Mouse (Mus musculus): ENCODE measurements around the gene Esrrg. TPM values are rescaled to one million over a fixed set of nuclear protein-coding genes. Genes with fewer than 3 reads are reported as not detected.

Esrrg gene
- polyA plus RNA-seq, 1 experiment from 2014 or later, result 23.5 TPM

DNA sequence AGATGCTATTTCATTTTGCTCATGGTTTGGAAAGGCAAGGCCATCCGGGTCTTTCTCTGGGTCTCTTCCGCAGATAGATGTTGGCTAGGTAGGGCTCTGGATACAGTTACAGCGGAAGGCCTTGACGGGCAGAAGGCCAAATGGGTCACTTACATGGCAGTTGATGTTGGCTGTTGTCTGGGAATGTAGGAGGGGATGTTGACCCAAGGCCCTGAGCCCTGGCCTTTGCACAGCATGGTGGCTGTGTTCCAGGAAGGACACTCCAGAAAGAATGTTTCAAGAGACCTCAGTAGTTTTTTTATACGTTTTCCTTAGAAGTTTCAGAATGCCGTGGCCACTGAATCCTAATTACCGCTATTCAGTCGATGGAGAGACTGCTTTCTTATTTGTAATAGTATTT lies 22.9 kb downstream of the Esrrg start:
- WGBS, result 83% methylated on average over 8 of the region's 8 CpGs
- H3K9me3 ChIP-seq (replicated peaks; ENCODE audit: control insufficient read depth, low read length), result no peaks in the 10 kb centered on the region

DNA sequence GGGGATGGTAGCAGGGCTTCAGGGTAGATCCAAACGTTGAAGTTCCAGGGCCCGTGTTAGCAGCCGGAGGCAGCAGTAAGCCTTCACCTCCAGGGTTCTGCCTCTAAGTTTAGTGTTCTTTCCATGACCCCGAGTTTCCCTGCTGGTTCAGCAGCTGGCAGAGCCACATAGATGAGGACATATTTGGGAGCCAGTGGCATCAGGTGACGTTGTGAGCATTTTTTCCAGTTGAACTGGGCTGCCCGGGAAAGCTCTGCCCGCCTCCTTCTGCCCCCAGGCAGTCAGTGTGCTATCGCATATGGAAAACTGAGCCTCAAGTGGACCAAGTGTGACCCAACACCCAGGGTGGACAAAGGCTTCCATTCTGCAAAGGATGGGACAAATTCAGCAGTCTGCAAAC lies 36.7 kb downstream of the Esrrg start:
- no peaks in the 10 kb centered on the region for H3K27me3 ChIP-seq (ENCODE audit: control insufficient read depth, insufficient read depth, low read length)
- no peak overlapping the region for H3K9ac ChIP-seq (ENCODE audit: low read length)
- no peak overlapping the region for H3K27ac ChIP-seq (ENCODE audit: low read length)
- H3K4me3 ChIP-seq (ENCODE audit: low read length), result no peak overlapping the region
- H3K36me3 ChIP-seq (ENCODE audit: control insufficient read depth, insufficient read depth), result peaks cover 2% of the 10 kb centered on the region; the same call in 1 of the 2 replicates
- H3K4me2 ChIP-seq (ENCODE audit: low read depth, low read length), result no peak overlapping the region
- H3K4me1 ChIP-seq (ENCODE audit: control insufficient read depth, insufficient read depth, low read length), result peaks cover 5% of the 10 kb centered on the region
- no peaks in the 10 kb centered on the region for H3K9me3 ChIP-seq (replicated peaks; ENCODE audit: control insufficient read depth, low read length)
- WGBS, result 80% methylated on average over 8 of the region's 8 CpGs
- no peak for ATAC-seq (replicated peaks; ENCODE audit: extremely low read depth, insufficient read depth, low FRiP score)

More for the DNA sequence above, 22.9 kb downstream of the Esrrg start:
- Histone ChIP-seq H3K27ac (ENCODE audit: low read length) (no peak overlapping the region), H3K4me2 (ENCODE audit: low read depth, low read length) (no peak overlapping the region), H3K9ac (ENCODE audit: low read length) (no peak overlapping the region), H3K27me3 (ENCODE audit: control insufficient read depth, insufficient read depth, low read length) (no peaks in the 10 kb centered on the region), H3K4me1 (ENCODE audit: control insufficient read depth, insufficient read depth, low read length) (no peaks in the 10 kb centered on the region), H3K36me3 (ENCODE audit: control insufficient read depth, insufficient read depth) (no peaks in the 10 kb centered on the region), H3K4me3 (ENCODE audit: low read length) (no peak overlapping the region)
- ATAC-seq (replicated peaks; ENCODE audit: extremely low read depth, insufficient read depth, low FRiP score), result no peak

DNA sequence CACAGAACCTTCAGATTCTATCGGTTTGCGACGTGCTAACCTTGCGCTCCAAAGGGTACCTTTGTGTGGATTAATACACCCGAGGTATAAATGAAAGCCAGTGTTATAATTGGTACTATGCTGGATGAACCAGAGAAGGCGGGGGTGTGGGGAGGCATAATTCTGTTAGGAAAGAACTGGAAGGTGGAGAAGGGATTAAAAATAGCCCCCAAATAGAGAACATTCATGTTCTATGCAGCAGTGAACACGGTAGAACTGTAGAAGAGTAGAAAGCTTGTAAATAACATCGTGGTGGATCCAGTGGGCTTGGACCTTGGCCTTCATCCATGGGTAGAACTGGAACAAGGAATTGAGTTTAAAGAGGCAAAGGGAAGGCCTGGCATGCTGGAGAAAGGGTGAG lies 40.0 kb downstream of the Esrrg start:
- H3K4me2 ChIP-seq (ENCODE audit: low read depth, low read length), result no peak overlapping the region
- 89% methylated on average over 8 of the region's 8 CpGs for WGBS
- no peak for ATAC-seq (replicated peaks; ENCODE audit: extremely low read depth, insufficient read depth, low FRiP score)

DNA sequence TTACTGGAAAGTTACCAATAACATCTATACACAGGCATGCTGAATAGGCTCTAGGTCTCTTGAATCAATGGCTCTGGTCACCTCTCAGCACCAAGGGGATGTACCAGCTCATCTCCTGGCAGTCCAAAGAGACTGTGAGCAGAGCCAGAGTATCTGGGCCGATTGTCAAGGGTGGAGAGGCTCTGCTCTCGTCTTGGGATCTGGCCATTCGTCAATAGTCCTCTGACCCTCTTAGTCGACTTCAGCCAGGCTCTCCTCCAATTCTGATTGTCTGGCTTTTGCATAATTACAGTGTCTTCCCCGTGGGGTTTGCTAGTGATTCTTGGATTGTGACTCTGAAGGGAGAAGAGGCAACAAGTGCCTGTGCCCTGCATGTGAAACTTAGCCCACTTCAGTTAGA lies 41.3 kb downstream of the Esrrg start:
- WGBS, result 25% methylated on average over 5 of the region's 5 CpGs
- no peak for ATAC-seq (replicated peaks; ENCODE audit: extremely low read depth, insufficient read depth, low FRiP score)
- Histone ChIP-seq H3K36me3 (ENCODE audit: control insufficient read depth, insufficient read depth) (0 out of 2 replicates have a peak, but pooled peaks cover 2% of the 10 kb centered on the region), H3K9ac (ENCODE audit: low read length) (0 out of 2 replicates have a peak overlapping the region, but pooled peaks have one; percentile 33), H3K9me3 (replicated peaks; ENCODE audit: control insufficient read depth, low read length) (no peaks in the 10 kb centered on the region), H3K27ac (ENCODE audit: low read length) (peak overlapping the region; percentile 9; the same call in 1 of the 2 replicates), H3K4me2 (ENCODE audit: low read depth, low read length) (peak overlapping the region; percentile 86; the same call in 1 of the 2 replicates), H3K4me3 (ENCODE audit: low read length) (no peak overlapping the region), H3K4me1 (ENCODE audit: control insufficient read depth, insufficient read depth, low read length) (peaks cover 20% of the 10 kb centered on the region), H3K27me3 (ENCODE audit: control insufficient read depth, insufficient read depth, low read length) (no peaks in the 10 kb centered on the region)

More for the DNA sequence above, 40.0 kb downstream of the Esrrg start:
- Histone ChIP-seq H3K27ac (ENCODE audit: low read length) (no peak overlapping the region), H3K9ac (ENCODE audit: low read length) (no peak overlapping the region), H3K36me3 (ENCODE audit: control insufficient read depth, insufficient read depth) (0 out of 2 replicates have a peak, but pooled peaks cover 2% of the 10 kb centered on the region), H3K4me1 (ENCODE audit: control insufficient read depth, insufficient read depth, low read length) (peaks cover 19% of the 10 kb centered on the region), H3K9me3 (replicated peaks; ENCODE audit: control insufficient read depth, low read length) (no peaks in the 10 kb centered on the region), H3K4me3 (ENCODE audit: low read length) (no peak overlapping the region), H3K27me3 (ENCODE audit: control insufficient read depth, insufficient read depth, low read length) (no peaks in the 10 kb centered on the region)

DNA sequence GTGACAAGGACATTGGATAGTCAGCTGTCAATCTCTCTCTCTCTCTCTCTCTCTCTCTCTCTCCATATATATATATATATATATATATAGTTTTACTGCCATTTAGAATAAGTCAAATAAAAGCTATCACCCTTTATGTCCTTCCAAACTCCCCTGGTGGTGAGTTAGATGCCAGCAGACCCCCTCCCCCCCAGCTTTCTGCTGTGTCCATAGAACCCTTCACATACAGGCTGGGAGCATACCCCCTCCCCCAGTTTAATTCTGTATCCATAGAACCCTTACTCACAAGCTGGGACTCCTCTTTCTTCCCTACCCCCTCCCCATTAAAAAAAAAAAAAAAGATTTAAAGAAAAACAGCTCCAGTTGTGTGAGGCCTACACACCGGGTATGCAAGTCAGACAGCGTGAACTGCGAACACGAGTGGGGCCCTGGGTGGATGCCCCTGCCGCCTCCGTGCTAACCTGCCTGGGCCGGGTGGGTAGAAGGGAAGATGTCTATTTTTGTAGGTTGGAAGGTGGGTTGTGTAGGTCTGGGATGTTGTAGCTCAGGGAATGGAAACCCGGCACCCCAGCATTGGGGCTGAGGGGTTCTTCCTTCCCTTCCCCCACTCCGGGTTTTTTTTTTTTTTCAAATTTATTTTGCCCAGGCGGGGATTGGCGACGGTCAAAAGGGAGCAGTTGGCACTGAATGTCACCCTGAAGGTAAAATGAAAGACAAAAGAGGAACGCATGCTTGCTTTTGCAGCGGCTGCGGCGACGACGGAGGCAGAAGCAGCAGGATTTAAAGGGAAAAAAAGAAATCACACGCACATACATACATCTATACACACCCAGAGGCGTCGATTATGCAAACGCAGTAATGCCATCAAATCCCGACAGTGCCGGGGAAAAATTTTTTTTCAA lies 42.4 kb downstream of the Esrrg start:
- 6% methylated on average over 24 of the region's 24 CpGs for WGBS
- peak overlapping the region; percentile 72 for H3K4me3 ChIP-seq (ENCODE audit: low read length)
- peaks cover 20% of the 10 kb centered on the region for H3K4me1 ChIP-seq (ENCODE audit: control insufficient read depth, insufficient read depth, low read length)
- H3K36me3 ChIP-seq (ENCODE audit: control insufficient read depth, insufficient read depth), result no peaks in the 10 kb centered on the region
- no peaks in the 10 kb centered on the region for H3K27me3 ChIP-seq (ENCODE audit: control insufficient read depth, insufficient read depth, low read length)
- no peak for ATAC-seq (replicated peaks; ENCODE audit: extremely low read depth, insufficient read depth, low FRiP score)
- H3K4me2 ChIP-seq (ENCODE audit: low read depth, low read length), result peak overlapping the region; percentile 86
- peak overlapping the region; percentile 90 for H3K9ac ChIP-seq (ENCODE audit: low read length)
- H3K9me3 ChIP-seq (replicated peaks; ENCODE audit: control insufficient read depth, low read length), result no peaks in the 10 kb centered on the region
- H3K27ac ChIP-seq (ENCODE audit: low read length), result peak overlapping the region; percentile 88

DNA sequence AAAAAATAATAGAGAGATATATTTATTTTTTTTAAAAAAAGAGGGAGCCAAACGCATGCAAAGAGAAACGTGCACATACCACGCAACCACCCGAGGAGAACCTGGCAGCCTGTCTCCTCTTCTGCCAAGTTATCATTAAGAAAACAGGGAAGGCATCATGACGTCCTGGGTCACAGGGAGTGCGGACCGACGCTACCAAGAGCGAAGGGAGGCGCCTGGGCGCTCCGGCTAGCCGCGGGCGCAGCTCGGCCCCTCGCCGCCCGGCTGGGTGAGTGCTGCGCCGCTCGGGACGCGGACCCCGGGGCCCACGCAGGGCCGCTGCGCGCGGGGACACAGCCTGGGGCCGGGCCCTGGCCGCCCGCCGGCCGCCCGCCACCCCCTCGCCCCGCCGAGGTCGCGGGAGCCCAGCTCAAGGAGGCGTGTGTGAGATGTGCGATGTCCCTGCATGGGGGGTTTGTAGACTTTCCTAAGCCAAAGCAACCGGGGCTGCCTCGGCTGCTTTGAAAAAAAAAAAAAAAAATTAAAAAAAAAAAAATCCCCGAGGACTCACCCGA lies 43.2 kb downstream of the Esrrg start:
- Histone ChIP-seq H3K4me1 (ENCODE audit: control insufficient read depth, insufficient read depth, low read length) (peaks cover 20% of the 10 kb centered on the region), H3K9ac (ENCODE audit: low read length) (peak overlapping the region; percentile 90), H3K4me3 (ENCODE audit: low read length) (peak overlapping the region; percentile 72), H3K36me3 (ENCODE audit: control insufficient read depth, insufficient read depth) (no peaks in the 10 kb centered on the region), H3K9me3 (replicated peaks; ENCODE audit: control insufficient read depth, low read length) (no peaks in the 10 kb centered on the region), H3K4me2 (ENCODE audit: low read depth, low read length) (peak overlapping the region; percentile 86), H3K27me3 (ENCODE audit: control insufficient read depth, insufficient read depth, low read length) (no peaks in the 10 kb centered on the region), H3K27ac (ENCODE audit: low read length) (peak overlapping the region; percentile 88)
- WGBS, result under 1% methylated on average over 47 of the region's 47 CpGs
- ATAC-seq (replicated peaks; ENCODE audit: extremely low read depth, insufficient read depth, low FRiP score), result peak; percentile 72

DNA sequence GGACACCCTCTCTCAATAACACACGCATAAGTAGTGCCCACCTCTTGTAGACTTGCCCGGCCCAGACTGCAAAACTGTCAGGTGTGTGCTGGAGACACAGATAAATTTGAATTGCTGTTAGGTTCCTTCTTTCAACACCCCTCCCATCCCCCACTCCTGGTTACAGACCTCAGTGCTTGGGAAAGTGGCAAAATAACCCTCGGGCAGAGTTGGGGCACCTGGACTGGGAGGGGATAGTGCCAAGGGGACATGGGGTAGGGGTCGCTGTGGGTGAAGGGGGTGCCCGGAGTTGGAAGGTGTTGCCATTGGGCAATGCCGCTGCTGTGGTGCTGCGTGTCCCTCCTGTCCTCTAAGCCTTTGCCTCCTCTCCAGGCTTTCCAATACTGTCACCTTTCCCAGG lies 43.9 kb downstream of the Esrrg start:
- WGBS, result 11% methylated on average over 7 of the region's 7 CpGs
- ATAC-seq (replicated peaks; ENCODE audit: extremely low read depth, insufficient read depth, low FRiP score), result 0 out of 2 replicates have a peak, but pooled peaks have one; percentile 4
- H3K27ac ChIP-seq (ENCODE audit: low read length), result peak overlapping the region; percentile 88
- H3K36me3 ChIP-seq (ENCODE audit: control insufficient read depth, insufficient read depth), result no peaks in the 10 kb centered on the region
- peaks cover 20% of the 10 kb centered on the region for H3K4me1 ChIP-seq (ENCODE audit: control insufficient read depth, insufficient read depth, low read length)
- H3K4me3 ChIP-seq (ENCODE audit: low read length), result peak overlapping the region; percentile 72
- peak overlapping the region; percentile 86 for H3K4me2 ChIP-seq (ENCODE audit: low read depth, low read length)
- H3K27me3 ChIP-seq (ENCODE audit: control insufficient read depth, insufficient read depth, low read length), result no peaks in the 10 kb centered on the region
- H3K9ac ChIP-seq (ENCODE audit: low read length), result peak overlapping the region; percentile 90
- H3K9me3 ChIP-seq (replicated peaks; ENCODE audit: control insufficient read depth, low read length), result no peaks in the 10 kb centered on the region

DNA sequence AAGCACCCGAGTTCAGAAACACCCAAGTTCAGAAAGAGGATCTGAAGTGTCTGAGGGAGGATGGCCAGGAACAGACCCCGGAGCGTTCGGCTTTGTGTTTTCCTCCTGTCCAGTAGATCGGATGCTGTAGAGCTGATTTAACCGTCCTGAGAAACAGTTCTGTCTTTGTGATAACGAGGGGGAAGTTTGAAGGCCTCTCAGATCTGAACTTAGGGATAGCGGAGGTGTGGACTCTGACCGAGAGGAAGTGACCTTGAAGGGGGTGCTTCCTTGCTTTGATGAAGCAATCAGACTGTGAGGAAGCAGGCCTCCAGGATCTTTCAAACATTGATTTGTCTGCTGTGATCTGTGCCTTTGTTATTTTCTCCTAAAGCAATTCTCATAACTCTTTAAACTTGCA lies 44.8 kb downstream of the Esrrg start:
- peak; percentile 23; the same call in 1 of the 2 replicates for ATAC-seq (replicated peaks; ENCODE audit: extremely low read depth, insufficient read depth, low FRiP score)
- Histone ChIP-seq H3K27me3 (ENCODE audit: control insufficient read depth, insufficient read depth, low read length) (no peaks in the 10 kb centered on the region), H3K9me3 (replicated peaks; ENCODE audit: control insufficient read depth, low read length) (no peaks in the 10 kb centered on the region), H3K4me3 (ENCODE audit: low read length) (no peak overlapping the region), H3K4me1 (ENCODE audit: control insufficient read depth, insufficient read depth, low read length) (peaks cover 20% of the 10 kb centered on the region), H3K36me3 (ENCODE audit: control insufficient read depth, insufficient read depth) (no peaks in the 10 kb centered on the region), H3K4me2 (ENCODE audit: low read depth, low read length) (peak overlapping the region; percentile 86), H3K9ac (ENCODE audit: low read length) (no peak overlapping the region), H3K27ac (ENCODE audit: low read length) (peak overlapping the region; percentile 88)
- 20% methylated on average over 9 of the region's 9 CpGs for WGBS

DNA sequence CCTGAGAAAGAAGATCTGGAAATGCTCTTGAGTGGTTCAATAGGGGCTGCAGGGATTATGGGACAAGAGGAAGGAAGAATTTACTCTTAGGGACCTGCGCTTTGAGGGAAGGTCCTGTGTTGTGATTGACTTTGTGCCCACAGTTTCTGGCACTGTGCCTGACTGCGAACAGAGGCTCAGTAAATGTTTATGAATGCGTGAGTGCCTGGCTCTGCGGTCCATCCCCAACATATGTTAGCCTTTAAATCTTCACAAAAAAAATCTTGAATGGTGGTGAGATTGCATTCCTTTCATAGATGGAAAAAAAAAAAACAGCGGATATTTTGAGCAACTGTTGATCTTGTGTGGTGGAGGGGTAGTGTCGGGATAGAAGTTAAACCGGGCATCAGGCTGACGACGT lies 52.4 kb downstream of the Esrrg start:
- no peaks in the 10 kb centered on the region for H3K36me3 ChIP-seq (ENCODE audit: control insufficient read depth, insufficient read depth)
- no peak overlapping the region for H3K4me2 ChIP-seq (ENCODE audit: low read depth, low read length)
- WGBS, result 46% methylated on average over 9 of the region's 9 CpGs
- no peak overlapping the region; the same call in 1 of the 2 replicates for H3K27ac ChIP-seq (ENCODE audit: low read length)
- H3K9me3 ChIP-seq (replicated peaks; ENCODE audit: control insufficient read depth, low read length), result no peaks in the 10 kb centered on the region
- no peak overlapping the region for H3K9ac ChIP-seq (ENCODE audit: low read length)
- peaks cover 21% of the 10 kb centered on the region for H3K4me1 ChIP-seq (ENCODE audit: control insufficient read depth, insufficient read depth, low read length)
- H3K4me3 ChIP-seq (ENCODE audit: low read length), result no peak overlapping the region
- 0 out of 2 replicates have a peak, but pooled peaks have one; percentile 16 for ATAC-seq (replicated peaks; ENCODE audit: extremely low read depth, insufficient read depth, low FRiP score)
- H3K27me3 ChIP-seq (ENCODE audit: control insufficient read depth, insufficient read depth, low read length), result no peaks in the 10 kb centered on the region

All from heart, embryonic 16.5 days (tissue).